Mouse (Mus musculus) CD4-positive helper T cell, adult 2 months (primary cell): ENCODE measurements around the gene B3gnt2.

Experiments used
- DNase-seq: peaks from one replicate; pipeline ENCODE4 v3.0.0-alpha.2; 2012; ENCODE audit warnings: low read depth, missing footprints, low spot score

The B3gnt2 gene

GRCm38 (mm10) chr11:22733936-22734335 lies 126.8 kb downstream of the B3gnt2 start:
- no peak for DNase-seq

GRCm38 (mm10) chr11:22732907-22733306 lies 127.9 kb downstream of the B3gnt2 start:
- DNase-seq, result no peak

- no peak for DNase-seq
These were observed 137.7 kb downstream of the B3gnt2 start for GRCm38 (mm10) chr11:22723096-22723495.

GRCm38 (mm10) chr11:22720096-22720495 lies 140.7 kb downstream of the B3gnt2 start:
- no peak for DNase-seq

GRCm38 (mm10) chr11:22719570-22719969 lies 141.2 kb downstream of the B3gnt2 start:
- DNase-seq, result no peak

GRCm38 (mm10) chr11:22718036-22718435 lies 142.7 kb downstream of the B3gnt2 start:
- DNase-seq, result no peak

GRCm38 (mm10) chr11:22711327-22711726 lies 149.4 kb downstream of the B3gnt2 start:
- no peak for DNase-seq

- DNase-seq, result peak; percentile 82
These were observed 150.2 kb downstream of the B3gnt2 start for GRCm38 (mm10) chr11:22710596-22710995.
